Mouse (Mus musculus) spleen, adult 2 months (tissue): Measurements from ENCODE around the gene Csk.
A peak's percentile ranks its signal among the peaks of the same experiment; 100 is the strongest.

Experiments used
- CTCF ChIP-seq: fragments of 200-500 bp; IDR thresholded peaks from 2 replicates; pipeline ENCODE4 v1.5.1; 2011; ENCODE audit warnings: mild to moderate bottlenecking, inconsistent platforms; ENCODE audit not compliant: insufficient read depth, insufficient read length, insufficient replicate concordance; ENCODE audit errors: extremely low read depth
- POLR2A ChIP-seq: fragments of 200-500 bp; IDR thresholded peaks from 2 replicates; pipeline ENCODE4 v1.6.1; 2011; ENCODE audit warnings: low read depth, low read length, inconsistent platforms

GRCm38 (mm10) chr9:57633481-57634024 is 19.9 kb downstream of the Csk start:
- TF ChIP-seq POLR2A, result no peak
- peak; percentile 37; the same call in 1 of the 2 replicates for TF ChIP-seq CTCF
